ENCODE assay signal across 9 mouse cellular contexts in the genomic region with DNA sequence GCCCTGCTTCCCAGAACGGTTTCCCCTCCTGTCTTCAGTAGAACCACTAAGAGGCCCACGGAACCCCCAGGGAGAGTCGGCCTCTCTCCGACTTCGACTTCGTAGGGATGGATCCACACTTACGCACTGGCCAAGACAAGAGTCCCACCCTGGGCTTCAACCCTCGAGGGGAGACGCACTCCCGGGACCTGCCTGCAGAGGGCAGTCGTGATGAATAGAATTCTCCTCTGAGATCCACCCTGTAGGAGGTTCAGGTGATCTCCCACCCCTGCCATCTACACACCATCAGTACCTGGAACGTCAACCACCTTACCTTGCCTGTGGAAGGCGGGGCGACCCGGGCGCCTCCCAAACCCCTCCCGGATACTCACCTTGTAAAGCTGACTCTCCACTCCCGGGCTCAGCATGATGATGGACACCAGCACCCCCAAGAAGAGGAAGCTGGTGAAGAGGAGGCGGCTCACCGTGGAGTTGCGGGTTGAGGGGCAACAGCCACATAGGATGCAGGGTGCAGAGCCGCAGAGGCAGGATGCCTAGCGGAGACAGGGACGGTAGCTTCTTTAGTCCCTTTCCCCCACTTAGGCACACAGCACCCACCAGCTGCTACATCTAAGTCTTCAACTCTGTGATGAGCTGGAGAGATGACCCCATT. TPM values are rescaled to one million over a fixed set of nuclear protein-coding genes. Genes with fewer than 3 reads are reported as not detected.
DNase-seq lines count a peak whose midpoint lies in the region; ATAC-seq and TF ChIP-seq lines count a peak whose summit lies in the region.
"Had no signal": no experiment of that assay in that cellular context is flagged by ENCODE, and none has a peak within 500 bp of the region (broad histone marks: within the 10 kb centered on the region; RNA-seq: fewer than 3 reads in every experiment).

No protein-coding gene starts in this region.

- no peak overlapping the region for H3K9ac ChIP-seq in liver, adult 2 months (ENCODE audit: low read depth, low read length)
- no peak overlapping the region for H3K9ac ChIP-seq in neural tube, embryonic 11.5 days (ENCODE audit: low read length)

- ATAC-seq in neural tube, embryonic 11.5 days (ENCODE audit: insufficient read depth, low FRiP score, low TSS enrichment) = peak; percentile 31; the same call in 1 of the 2 replicates

- no peaks in the 10 kb centered on the region for H3K27me3 ChIP-seq in kidney, adult 2 months (replicated peaks; ENCODE audit: control insufficient read depth, insufficient read depth, low read length)
- no peaks in the 10 kb centered on the region for H3K27me3 ChIP-seq in liver, adult 2 months (ENCODE audit: control insufficient read depth, insufficient read depth, low read length)
- H3K27me3 ChIP-seq in neural tube, embryonic 11.5 days (ENCODE audit: control insufficient read depth, insufficient read depth, low read length) = no peaks in the 10 kb centered on the region
- no peaks in the 10 kb centered on the region for H3K27me3 ChIP-seq in thymus, adult 2 months (ENCODE audit: control insufficient read depth, insufficient read depth, low read length)

- H3K4me2 ChIP-seq in neural tube, embryonic 11.5 days (ENCODE audit: low read depth) = no peak overlapping the region

- H3K36me3 ChIP-seq in kidney, adult 2 months (ENCODE audit: control insufficient read depth, insufficient read depth, low read length) = no peaks in the 10 kb centered on the region
- H3K36me3 ChIP-seq in liver, adult 2 months (ENCODE audit: control insufficient read depth, insufficient read depth, low read length) = no peaks in the 10 kb centered on the region
- peaks cover 4% of the 10 kb centered on the region for H3K36me3 ChIP-seq in neural tube, embryonic 11.5 days (ENCODE audit: control insufficient read depth, insufficient read depth, low read length)
- H3K36me3 ChIP-seq in thymus, adult 2 months (ENCODE audit: control insufficient read depth, insufficient read depth, low read length) = no peaks in the 10 kb centered on the region

- H3K27ac ChIP-seq in kidney, adult 2 months (ENCODE audit: insufficient read depth, low read depth, low read length) = no peak overlapping the region
- H3K27ac ChIP-seq in liver, adult 2 months (replicated peaks; ENCODE audit: insufficient read depth, low read depth, low read length) = no peak overlapping the region
- H3K27ac ChIP-seq in neural tube, embryonic 11.5 days (ENCODE audit: low read depth, low read length) = no peak overlapping the region
- H3K27ac ChIP-seq in thymus, adult 2 months (ENCODE audit: control insufficient read depth, insufficient read depth, low read length) = no peak overlapping the region

- H3K4me3 ChIP-seq in kidney, adult 2 months (ENCODE audit: insufficient read depth, low read depth, low read length) = no peak overlapping the region
- no peak overlapping the region for H3K4me3 ChIP-seq in liver, adult 2 months (ENCODE audit: insufficient read depth, low read depth, low read length)
- H3K4me3 ChIP-seq in neural tube, embryonic 11.5 days (ENCODE audit: low read depth, low read length) = no peak overlapping the region
- H3K4me3 ChIP-seq in thymus, adult 2 months (ENCODE audit: control insufficient read depth, insufficient read depth, low read length) = no peak overlapping the region

- no peaks in the 10 kb centered on the region for H3K9me3 ChIP-seq in neural tube, embryonic 11.5 days (ENCODE audit: control insufficient read depth, low read length)

- TF ChIP-seq POLR2A in kidney, adult 2 months (IDR thresholded peaks at IDR 0.05; ENCODE audit: low read depth, low read length) = no peak
- TF ChIP-seq POLR2A in liver, adult 2 months (IDR thresholded peaks at IDR 0.05; ENCODE audit: extremely low read depth, insufficient read depth, low read length) = no peak
- no peak for TF ChIP-seq POLR2A in thymus, adult 2 months (IDR thresholded peaks at IDR 0.05; ENCODE audit: control insufficient read depth, extremely low read depth, insufficient read depth, low read length, poor library complexity)

- peak; percentile 80 for TF ChIP-seq CTCF in kidney, adult 2 months (conservative IDR thresholded peaks at IDR 0.05; ENCODE audit: insufficient read depth, insufficient read length, low read depth, low read length)
- peak; percentile 93 for TF ChIP-seq CTCF in liver, adult 2 months (IDR thresholded peaks at IDR 0.05; ENCODE audit: low read depth, low read length)
- TF ChIP-seq CTCF in thymus, adult 2 months (IDR thresholded peaks at IDR 0.05; ENCODE audit: borderline replicate concordance, control insufficient read depth, extremely low read depth, insufficient read depth, low read length, poor library complexity) = peak; percentile 71; the same call in 1 of the 2 replicates

- peaks cover 12% of the 10 kb centered on the region for H3K4me1 ChIP-seq in kidney, adult 2 months (ENCODE audit: control insufficient read depth, insufficient read depth, low read length)
- H3K4me1 ChIP-seq in liver, adult 2 months (ENCODE audit: control insufficient read depth, insufficient read depth, low read length) = 0 out of 2 replicates have a peak, but pooled peaks cover 3% of the 10 kb centered on the region
- H3K4me1 ChIP-seq in neural tube, embryonic 11.5 days (ENCODE audit: control insufficient read depth, insufficient read depth, low read length) = peaks cover 4% of the 10 kb centered on the region; the same call in 1 of the 2 replicates
- no peaks in the 10 kb centered on the region for H3K4me1 ChIP-seq in thymus, adult 2 months (replicated peaks; ENCODE audit: control insufficient read depth, insufficient read depth, low read length)

- 21% methylated on average over 24 of the region's 24 CpGs for WGBS in kidney, adult 2 months
- 23% methylated on average over 24 of the region's 24 CpGs for WGBS in liver, adult 2 months
- 21% methylated on average over 24 of the region's 24 CpGs for WGBS in neural tube, embryonic 11.5 days
- 8% methylated on average over 24 of the region's 24 CpGs for WGBS in thymus, adult 2 months

- peak; percentile 55 for DNase-seq in urinary bladder, adult 2 months (ENCODE audit: low spot score)
- no peak for DNase-seq in urinary bladder, postnatal 10 days (ENCODE audit: low spot score)
- peak; percentile 84 to 87 for DNase-seq in cerebellum, postnatal 25 days
- DNase-seq in frontal cortex, postnatal 25 days (ENCODE audit: low spot score in 2 of 2) = peak; percentile 52 to 60
- DNase-seq in kidney, adult 2 months = peak; percentile 58
- DNase-seq in liver, adult 2 months (ENCODE audit: extremely low read depth, low read depth, low spot score) = no peak
- DNase-seq in neural tube, embryonic 11.5 days (ENCODE audit: low spot score) = peak; percentile 81
- DNase-seq in thymus, adult 2 months = peak; percentile 63

- no peaks in the 10 kb centered on the region for H3K79me2 ChIP-seq in liver, adult 2 months (ENCODE audit: control insufficient read depth, insufficient read depth, low read length)

RNA-seq across cellular contexts. Expression of gene Serinc2, which starts 14.2 kb away (rescaled TPM):
- 84.7 and 87.7 TPM in 2 replicates for polyA plus RNA-seq in urinary bladder, adult 2 months (2012; rRNA removed)
- polyA plus RNA-seq in kidney, adult 2 months (2012; rRNA removed) = 54.8 and 77.5 TPM in 2 replicates
- total RNA-seq in liver, adult 2 months (2014; rRNA removed) = 0.87 and 1.1 TPM in 2 replicates
- 20.9 and 22.5 TPM in 2 replicates for polyA plus RNA-seq in liver, adult 2 months (2012; rRNA removed)
- 58.5 and 60.1 TPM in 2 replicates for polyA plus RNA-seq in neural tube, embryonic 11.5 days (2014; fragmentation: Nextera tagmentation; extraction: Ambion mirVana)
- 13.3 and 16.5 TPM in 2 replicates for polyA plus RNA-seq in thymus, adult 2 months (2012; rRNA removed)

RNA-seq across cellular contexts. Expression of gene Gm853, which starts 42.6 kb away (rescaled TPM):
- polyA plus RNA-seq in urinary bladder, adult 2 months (2012; rRNA removed) = not detected in 2 replicates
- polyA plus RNA-seq in kidney, adult 2 months (2012; rRNA removed) = 64.7 and 89.1 TPM in 2 replicates
- total RNA-seq in liver, adult 2 months (2014; rRNA removed) = not detected in 2 replicates
- polyA plus RNA-seq in liver, adult 2 months (2012; rRNA removed) = not detected in 2 replicates
- polyA plus RNA-seq in neural tube, embryonic 11.5 days (2014; fragmentation: Nextera tagmentation; extraction: Ambion mirVana) = not detected in 2 replicates
- 0.13 and 0.32 TPM in 2 replicates for polyA plus RNA-seq in thymus, adult 2 months (2012; rRNA removed)
- polyA plus RNA-seq: stomach, embryonic 16.5 days had no signal

RNA-seq across cellular contexts. Expression of gene Fabp3, which starts 43.6 kb away (rescaled TPM):
- polyA plus RNA-seq in urinary bladder, adult 2 months (2012; rRNA removed) = 22.5 and 23.1 TPM in 2 replicates
- polyA plus RNA-seq in kidney, adult 2 months (2012; rRNA removed) = 235 and 321 TPM in 2 replicates
- 0.34 and 4.2 TPM in 2 replicates for total RNA-seq in liver, adult 2 months (2014; rRNA removed)
- 0.19 TPM in 1 of 2 replicates, not detected in the other for polyA plus RNA-seq in liver, adult 2 months (2012; rRNA removed)
- 31.5 and 32.7 TPM in 2 replicates for polyA plus RNA-seq in neural tube, embryonic 11.5 days (2014; fragmentation: Nextera tagmentation; extraction: Ambion mirVana)
- 18.3 and 222 TPM in 2 replicates for polyA plus RNA-seq in thymus, adult 2 months (2012; rRNA removed)

RNA-seq across cellular contexts. Expression of gene Gm10570, which starts 43.6 kb away (rescaled TPM):
- 0.21 and 1.1 TPM in 2 replicates for polyA plus RNA-seq in urinary bladder, adult 2 months (2012; rRNA removed)
- polyA plus RNA-seq in kidney, adult 2 months (2012; rRNA removed) = 0.25 and 0.62 TPM in 2 replicates
- total RNA-seq in liver, adult 2 months (2014; rRNA removed) = not detected in 2 replicates
- polyA plus RNA-seq in liver, adult 2 months (2012; rRNA removed) = not detected in 2 replicates
- not detected in 2 replicates for polyA plus RNA-seq in neural tube, embryonic 11.5 days (2014; fragmentation: Nextera tagmentation; extraction: Ambion mirVana)
- polyA plus RNA-seq in thymus, adult 2 months (2012; rRNA removed) = 0.46 TPM in 1 of 2 replicates, not detected in the other
- polyA plus RNA-seq: stomach, embryonic 16.5 days had no signal

Comparison
In these comparisons a context has a peak if more than half of its experiments do, and no peak if none do; other contexts are left out.
1. DNase-seq: peak in urinary bladder, adult 2 months (single experiment), cerebellum, postnatal 25 days (2 of 2), frontal cortex, postnatal 25 days (2 of 2), kidney, adult 2 months (single experiment), neural tube, embryonic 11.5 days (single experiment) and thymus, adult 2 months (single experiment); none in urinary bladder, postnatal 10 days (single experiment) and liver, adult 2 months (single experiment).
2. RNA of gene Gm853, which starts 42.6 kb away (polyA plus RNA-seq): 64.7 to 89.1 TPM in kidney, adult 2 months; 0.13 to 0.32 TPM in thymus, adult 2 months, not detected in urinary bladder, adult 2 months, not detected in liver, adult 2 months and not detected in neural tube, embryonic 11.5 days; every median in the first group is over 10 times any median in the second.
3. RNA of gene Fabp3, which starts 43.6 kb away (polyA plus RNA-seq): 235 to 321 TPM in kidney, adult 2 months, 18.3 to 222 TPM in thymus, adult 2 months, 31.5 to 32.7 TPM in neural tube, embryonic 11.5 days and 22.5 to 23.1 TPM in urinary bladder, adult 2 months; 0.19 TPM in liver, adult 2 months; every median in the first group is over 10 times any median in the second.
4. Peak in every context shown above with its lines, with median percentiles within 50 percentile points of each other: CTCF ChIP-seq.